Mouse (Mus musculus): ENCODE results near the gene Sec63.

DNA sequence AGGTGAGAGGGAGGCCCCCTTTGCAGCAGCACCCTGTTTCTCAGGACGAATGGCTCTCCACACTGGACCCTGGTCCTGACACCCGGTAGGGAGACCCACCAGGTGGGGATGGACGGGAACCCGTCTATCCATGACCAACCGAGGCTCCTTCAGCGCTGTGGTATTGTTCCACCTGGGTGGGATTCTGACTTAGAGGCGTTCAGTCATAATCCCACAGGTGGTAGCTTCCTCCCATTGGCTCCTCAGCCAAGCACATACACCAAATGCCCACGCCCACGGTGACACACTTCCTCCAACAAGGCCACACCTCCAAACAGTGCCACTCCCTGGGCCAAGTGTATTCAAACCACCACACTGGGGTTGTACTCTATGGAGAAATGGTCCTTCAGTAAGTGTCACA is 95.3 kb downstream of the Sec63 start:
- TF ChIP-seq CTCF (IDR thresholded peaks at IDR 0.05; ENCODE audit: borderline replicate concordance, control insufficient read depth, extremely low read depth, insufficient read depth, low read length, poor library complexity) (no peak), POLR2A (IDR thresholded peaks at IDR 0.05; ENCODE audit: control insufficient read depth, extremely low read depth, insufficient read depth, low read length, poor library complexity) (no peak)

Data from thymus, adult 2 months (tissue).